Mouse (Mus musculus): ENCODE measurements at regions not wholly inside any gene's neighbourhood (a gene's known extent, or its start where the extent isn't known, plus 50 kb on each side); places are given as distances from the start of the nearest gene placed in this dataset.

DNA sequence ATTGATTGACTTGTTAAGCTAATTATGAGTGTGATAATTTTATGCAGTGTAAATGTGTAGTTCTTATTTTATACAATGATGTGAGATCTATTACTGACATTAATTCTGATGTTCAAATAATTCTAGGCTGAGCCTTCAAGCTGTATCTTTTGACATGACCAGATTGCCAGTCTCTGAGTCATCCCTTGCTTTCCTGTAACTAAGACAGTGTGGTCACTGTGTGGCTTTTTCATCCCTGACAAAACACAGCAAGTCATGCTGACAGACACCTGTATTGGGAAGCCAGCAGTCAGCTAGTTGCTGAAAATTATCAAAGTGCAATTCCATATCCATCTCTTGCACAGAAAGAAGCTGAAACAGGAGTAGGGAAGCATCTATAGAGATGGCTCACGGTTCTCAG lies 54.4 kb upstream of the Eepd1 start:
- Histone ChIP-seq H3K4me1 (no peaks in the 10 kb centered on the region), H3K4me3 (replicated peaks) (no peak overlapping the region), H3K9me3 (no peaks in the 10 kb centered on the region), H3K27ac (no peak overlapping the region), H3K4me2 (no peak overlapping the region), H3K27me3 (replicated peaks) (no peaks in the 10 kb centered on the region), H3K9ac (no peak overlapping the region), H3K36me3 (no peaks in the 10 kb centered on the region)
- WGBS, result 83% methylated on average over 1 of the region's 1 CpGs
- no peak for ATAC-seq (ENCODE audit: insufficient read depth, low FRiP score, low read depth)

GRCm38 (mm10) chr9:25429450-25430213 lies 51.7 kb upstream of the Eepd1 start:
- Histone ChIP-seq H3K4me2 (no peak overlapping the region), H3K4me1 (no peaks in the 10 kb centered on the region), H3K9ac (no peak overlapping the region), H3K27ac (no peak overlapping the region), H3K9me3 (no peaks in the 10 kb centered on the region), H3K27me3 (replicated peaks) (no peaks in the 10 kb centered on the region), H3K4me3 (replicated peaks) (no peak overlapping the region), H3K36me3 (no peaks in the 10 kb centered on the region)
- no peak for ATAC-seq (ENCODE audit: insufficient read depth, low FRiP score, low read depth)
- 63% methylated on average over 6 of the region's 6 CpGs for WGBS
